Mouse (Mus musculus) cerebellum, adult 9-10 months (tissue): Measurements from ENCODE around the gene Hoxb8.
A peak's percentile ranks its signal among the peaks of the same experiment; 100 is the strongest.

Source experiments
- DNase-seq: peaks from one replicate; pipeline ENCODE4 v3.0.0; 2022

Hoxb8 gene

DNA sequence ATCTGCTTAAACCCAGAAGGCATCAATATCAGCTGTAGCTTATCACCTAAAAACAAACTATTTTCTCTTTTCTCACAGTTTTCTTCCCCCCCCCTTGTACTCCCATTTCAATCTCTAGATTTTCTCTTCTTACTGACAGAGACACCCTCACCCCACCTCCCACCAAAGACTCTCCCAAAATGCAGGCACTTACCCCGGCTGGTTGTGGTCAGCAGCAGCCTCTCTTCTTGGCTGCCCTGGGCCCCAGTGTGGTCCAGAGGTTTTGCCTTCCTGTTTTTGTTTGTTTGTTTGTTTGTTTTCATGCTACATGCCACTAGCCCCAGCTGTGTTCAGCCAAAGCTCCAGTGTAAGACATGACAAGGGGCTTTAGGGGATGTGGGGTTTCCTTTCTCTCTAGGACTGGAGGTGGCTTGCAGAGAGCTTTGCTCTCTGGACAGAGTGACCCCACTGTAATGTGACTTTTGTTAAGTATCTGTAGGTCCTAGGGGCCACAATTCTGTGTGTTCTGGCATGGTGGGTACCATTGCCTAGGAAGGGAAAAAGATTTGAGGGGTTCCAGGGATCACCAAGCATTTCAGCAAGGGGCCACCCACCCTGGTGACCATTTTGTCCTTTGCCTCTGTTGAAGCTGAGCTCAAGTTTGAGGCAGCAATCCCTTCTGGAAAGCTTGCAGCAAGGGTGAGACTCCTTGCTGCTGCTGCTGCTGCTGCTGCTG lies 13.5 kb upstream of the Hoxb8 start:
- no peak for DNase-seq

DNA sequence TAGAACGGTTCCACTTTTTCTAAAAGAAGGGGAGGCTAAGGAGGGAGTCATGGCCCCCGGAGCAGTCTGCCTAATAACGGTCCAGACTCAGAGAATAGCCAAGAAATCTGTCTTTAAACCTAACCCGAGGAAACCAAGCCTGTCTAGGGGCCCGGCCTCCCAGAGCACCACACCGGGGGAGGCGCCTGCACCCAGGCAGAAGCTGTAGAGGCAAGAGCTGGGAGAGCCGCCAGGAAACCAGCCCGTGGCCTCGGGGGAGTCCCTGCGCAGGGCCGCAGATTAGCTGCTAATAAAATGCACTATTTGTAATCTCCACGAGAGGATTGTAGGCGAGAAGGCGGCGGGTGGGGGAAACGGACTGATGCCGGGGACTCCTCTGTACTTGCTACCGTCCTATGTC lies 11.8 kb upstream of the Hoxb8 start:
- no peak for DNase-seq

DNA sequence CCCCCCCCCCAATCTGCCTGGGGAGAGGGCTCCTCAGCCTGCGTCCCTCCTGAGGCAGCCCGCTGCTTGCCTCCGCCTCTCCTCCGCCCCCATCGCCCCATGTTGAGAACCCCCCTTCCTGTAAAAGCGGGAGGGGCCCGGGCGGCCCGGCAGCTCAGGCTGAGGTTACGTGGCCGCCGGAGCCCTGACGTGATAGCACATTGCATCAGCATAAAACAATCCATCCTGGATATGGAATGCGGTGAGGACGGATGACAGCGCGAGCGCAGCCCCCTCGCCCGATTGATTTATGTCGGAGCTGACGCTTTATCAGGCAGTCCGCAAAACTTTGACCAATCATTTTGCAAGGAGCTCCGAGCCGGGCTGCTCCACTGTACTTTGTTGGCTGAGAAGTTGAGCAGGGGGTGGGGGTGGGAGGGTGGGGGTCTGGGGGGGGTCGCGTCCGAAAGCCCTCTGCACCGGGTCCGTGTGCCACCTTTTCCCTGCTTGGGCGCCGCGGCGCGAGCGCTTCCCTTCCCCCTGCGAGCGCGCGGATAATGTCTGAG lies 10.6 kb upstream of the Hoxb8 start, which contains the start of gene Hoxb9:
Gene Hoxb9, plus strand, starts transcription at position 462 of the 545 bp plus-strand sequence.
- no peak for DNase-seq

DNA sequence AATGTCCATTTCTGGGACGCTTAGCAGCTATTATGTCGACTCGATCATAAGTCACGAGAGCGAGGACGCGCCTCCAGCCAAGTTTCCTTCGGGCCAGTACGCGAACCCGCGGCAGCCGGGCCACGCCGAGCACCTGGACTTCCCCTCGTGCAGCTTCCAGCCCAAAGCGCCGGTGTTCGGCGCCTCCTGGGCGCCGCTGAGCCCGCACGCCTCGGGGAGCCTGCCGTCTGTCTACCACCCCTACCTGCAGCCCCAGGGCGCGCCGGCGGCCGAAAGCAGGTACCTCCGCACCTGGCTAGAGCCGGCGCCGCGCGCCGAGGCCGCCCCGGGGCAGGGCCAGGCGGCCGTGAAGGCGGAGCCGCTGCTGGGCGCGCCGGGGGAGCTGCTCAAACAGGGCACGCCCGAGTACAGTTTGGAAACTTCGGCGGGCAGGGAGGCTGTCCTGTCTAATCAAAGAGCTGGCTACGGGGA lies 10.1 kb upstream of the Hoxb8 start:
- no peak for DNase-seq

DNA sequence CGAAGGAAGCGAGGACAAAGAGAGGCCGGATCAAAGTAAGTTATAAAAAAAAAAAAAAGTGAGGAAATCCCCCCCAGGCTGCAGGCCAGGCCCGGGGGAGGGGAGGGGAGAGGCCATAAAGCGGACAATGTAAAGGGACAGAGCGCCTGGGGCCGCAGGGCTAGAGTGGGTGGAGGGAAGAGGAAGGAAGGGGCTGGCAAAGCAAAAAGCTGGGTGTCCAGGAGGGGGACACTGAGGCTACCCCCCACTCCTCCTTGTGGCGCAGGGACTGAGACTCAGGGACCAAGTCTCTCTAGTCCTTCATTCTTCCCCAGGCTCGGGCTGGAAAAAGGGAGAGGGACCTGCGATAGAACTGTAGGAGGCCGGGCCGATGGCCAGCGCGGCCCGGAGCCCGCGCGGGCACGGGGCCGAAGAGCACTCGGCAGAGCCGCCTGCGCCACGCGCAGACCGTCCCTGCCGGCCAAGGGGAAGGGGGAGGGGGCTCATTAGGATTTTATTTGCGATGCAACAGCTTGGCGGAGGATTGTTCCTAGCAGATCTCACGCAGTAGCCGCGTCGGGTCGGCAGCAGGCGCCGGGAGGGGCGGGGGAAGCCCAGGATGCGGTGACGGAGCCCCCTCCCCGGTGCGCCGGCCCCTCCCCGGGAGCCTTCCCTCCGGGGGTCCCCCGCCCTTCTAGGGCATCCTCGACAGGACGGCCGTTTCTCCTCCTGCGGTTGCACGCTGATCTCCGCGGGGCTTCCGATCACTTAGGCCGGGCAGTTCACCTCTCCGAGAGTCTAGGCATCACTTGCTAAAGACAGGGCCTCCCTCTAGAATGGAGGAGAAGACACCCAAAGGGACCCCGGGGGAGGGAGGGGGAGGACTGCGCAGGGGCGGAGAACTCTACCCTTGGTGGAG lies 9.4 kb upstream of the Hoxb8 start:
- DNase-seq, result no peak

DNA sequence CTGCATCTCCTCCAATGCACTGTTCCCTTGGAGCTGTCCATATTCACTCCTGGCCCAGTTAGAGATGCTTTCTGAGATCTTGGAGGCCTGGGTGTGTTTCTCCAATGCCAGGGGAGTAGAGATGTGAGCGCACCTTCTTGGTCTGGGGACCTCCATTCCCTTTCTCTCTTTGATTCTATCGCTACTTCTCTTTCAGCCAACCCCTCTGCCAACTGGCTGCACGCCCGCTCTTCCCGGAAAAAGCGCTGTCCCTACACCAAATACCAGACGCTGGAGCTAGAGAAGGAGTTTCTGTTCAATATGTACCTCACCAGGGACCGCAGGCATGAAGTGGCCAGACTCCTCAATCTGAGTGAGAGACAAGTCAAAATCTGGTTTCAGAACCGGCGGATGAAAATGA lies 7.3 kb upstream of the Hoxb8 start:
- no peak for DNase-seq

DNA sequence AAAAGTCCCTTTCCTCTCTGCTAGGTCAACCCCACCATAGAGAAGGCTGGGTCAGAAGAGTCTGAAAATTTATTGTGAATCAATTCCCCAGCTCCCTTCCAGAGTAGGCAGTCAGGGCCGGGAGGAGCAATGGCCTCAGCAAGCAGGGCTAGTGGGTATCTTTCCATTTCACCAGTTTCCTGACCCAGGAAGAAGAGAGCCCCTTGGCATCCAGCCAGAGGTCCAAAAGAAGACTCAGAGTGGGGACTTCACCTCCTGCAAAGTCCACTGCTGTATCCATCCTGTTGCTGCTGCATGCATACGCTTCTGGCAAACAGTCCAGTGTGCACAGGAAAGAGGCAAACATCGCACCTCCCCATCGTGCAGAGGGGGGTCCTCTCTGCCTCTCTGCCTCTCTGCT lies 5.8 kb upstream of the Hoxb8 start:
- no peak for DNase-seq

DNA sequence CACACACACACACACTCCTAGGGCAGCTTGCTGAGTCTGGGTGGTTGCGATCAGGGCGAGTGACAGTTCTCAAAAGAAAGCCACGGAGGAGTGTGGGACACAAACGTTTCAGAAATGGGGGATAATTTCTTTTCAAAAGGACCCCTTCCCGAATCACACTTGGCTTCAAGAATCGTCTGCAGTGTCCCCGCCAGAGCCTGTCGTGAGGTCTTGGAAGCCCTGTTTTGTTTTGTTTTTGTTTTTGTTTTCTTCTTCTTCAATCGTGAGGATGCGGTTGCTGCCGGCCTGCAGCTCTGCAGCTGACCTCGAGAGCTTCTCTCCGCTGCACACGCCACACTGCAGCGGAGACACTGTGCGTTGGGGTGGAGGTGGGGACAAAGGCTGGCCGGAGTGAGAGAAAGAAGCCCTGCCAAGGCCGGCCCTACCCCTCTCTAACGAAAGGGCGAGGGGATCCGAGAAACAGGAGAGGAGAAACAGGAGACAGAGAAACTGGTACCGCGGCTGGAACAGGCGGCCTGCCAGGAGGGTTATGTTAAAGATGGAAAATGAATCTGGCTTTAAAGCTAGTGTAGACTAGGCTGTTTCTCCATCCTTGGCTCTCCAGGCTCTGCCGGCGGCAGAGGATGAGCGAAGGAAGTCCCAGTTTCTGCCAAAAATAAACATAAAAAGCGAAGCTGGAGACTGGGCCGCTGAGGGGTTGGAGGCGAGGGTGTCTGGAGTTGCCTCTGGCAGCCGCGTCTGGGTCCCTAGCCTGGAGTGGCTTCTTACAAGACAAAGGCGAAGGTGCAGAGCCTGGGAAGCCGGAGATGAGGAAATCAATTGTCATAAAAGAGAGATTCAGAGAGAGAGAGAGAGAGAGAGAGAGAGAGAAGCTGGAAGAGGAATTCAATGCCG lies 4.3 kb upstream of the Hoxb8 start:
- no peak for DNase-seq

DNA sequence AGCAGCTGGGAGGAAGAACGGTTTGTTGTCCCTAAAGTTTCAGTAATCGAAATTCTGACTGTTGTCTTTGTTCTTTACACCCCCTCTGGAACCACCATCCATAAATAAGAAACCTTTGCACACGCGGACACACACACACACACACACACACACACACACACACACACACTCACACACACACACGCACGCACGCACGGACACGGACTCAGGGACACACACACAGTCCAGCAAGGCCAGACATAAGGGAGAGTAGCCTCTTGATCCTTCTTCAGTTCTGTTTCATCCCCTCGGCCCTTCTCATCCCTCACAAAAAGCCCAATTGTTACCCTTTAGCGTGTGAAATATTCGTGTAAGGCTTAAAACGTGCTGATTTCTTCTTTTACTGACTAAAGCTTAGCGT lies 3.4 kb upstream of the Hoxb8 start:
- DNase-seq, result no peak

DNA sequence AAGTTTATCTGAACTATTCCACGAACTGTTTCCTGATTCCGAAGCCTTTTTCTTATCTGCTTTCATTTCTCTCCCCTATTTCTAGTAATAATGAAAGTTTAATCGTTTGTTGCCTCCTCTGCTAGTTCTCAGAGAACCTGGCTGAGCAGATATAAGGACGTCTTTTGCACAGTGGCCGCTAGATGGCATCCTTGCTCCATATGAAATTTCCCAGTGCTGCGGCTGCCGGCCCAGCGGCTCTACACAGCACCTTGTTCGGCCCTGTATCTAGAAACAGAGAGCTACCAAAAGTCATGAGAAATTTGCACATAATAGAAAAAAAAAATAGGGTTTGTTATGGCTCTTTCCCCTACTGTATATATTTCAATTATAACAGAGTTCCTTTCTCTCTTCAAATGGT lies 2.9 kb upstream of the Hoxb8 start:
- peak; percentile 77 for DNase-seq

DNA sequence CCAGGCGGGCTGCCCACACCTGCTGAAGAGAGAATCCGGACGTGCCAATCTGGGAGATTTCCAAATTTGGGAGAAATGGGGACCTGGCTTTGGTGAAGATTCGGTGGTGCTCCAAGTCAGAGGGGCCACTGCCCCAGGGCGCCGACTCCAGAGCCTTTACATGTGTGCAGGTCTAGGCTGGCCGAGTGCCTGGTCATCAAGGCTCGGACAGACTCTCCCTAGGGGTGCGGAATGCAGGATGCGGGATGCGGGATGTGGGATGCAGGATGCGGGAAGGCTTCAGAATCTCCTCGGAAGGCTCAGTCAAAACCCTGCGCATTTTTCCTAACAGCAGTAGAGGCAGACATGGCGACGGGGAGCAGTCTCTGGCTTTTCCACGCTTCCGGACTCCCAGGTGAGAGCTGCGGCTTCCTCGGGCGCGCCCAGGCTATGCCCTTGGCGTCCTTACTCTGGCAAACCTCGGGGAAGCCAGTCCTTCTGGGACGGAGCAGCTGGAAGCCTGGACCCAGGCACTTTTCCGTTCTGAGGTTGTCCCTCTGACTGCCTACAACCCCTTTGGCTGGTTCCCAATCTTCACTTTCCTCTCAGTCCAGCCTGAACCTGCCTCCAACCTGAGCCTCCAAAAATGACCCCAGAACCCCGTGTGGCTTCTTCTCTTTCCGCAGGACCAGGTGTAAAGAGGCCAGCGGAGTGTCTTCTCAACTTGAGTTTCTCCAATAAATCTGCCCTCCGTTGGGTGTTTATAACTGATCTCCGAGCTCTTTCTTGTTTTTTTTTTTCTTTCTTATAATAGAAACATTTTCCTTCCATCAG lies 2.1 kb upstream of the Hoxb8 start:
- DNase-seq, result no peak

DNA sequence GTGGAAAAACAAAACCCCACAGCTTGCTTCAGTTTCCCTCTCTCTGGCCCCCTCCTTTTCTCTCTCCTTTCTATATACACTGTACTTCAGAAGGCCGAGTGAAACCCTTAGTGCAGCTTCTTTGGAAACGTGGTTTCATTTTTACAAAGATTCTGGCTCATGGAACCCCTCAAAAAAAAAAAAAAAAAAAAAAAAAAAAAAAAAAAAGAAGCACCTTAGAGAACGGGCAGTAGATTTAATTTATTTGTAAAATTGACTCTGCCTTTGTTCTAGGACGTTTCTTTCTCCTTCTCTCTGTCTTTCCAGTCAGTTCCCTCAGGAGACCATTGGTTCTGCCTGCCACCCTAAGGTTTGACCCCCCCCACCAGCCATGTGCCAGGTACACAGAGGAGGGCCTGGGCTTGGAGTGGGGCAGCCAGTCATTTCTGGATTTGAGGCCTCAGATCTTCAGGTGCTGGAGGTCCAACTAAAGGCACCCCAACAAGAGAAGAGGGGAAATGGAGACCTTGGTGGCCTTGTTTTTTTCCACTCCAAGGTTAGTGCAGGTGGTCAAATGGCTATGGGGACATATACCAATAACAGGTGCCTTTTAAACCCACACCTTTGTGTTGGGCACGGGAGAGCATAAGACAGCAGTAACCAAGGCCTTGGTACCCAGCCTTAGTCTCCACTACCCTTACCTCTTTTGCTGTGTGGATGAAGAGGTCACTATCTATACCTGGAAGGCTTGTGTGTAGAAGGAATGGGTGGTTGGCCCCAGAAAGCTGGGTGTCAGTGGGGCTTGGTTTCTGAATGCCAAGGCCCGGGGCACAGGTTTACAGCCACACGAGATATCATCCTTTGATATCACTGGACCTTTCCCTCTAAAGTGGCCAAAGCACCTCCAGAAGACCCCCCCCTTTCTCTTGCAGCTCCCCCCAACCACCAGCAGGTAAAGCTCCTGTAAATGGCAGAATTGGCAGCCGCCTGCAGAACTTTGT lies 1.0 kb upstream of the Hoxb8 start:
- no peak for DNase-seq

DNA sequence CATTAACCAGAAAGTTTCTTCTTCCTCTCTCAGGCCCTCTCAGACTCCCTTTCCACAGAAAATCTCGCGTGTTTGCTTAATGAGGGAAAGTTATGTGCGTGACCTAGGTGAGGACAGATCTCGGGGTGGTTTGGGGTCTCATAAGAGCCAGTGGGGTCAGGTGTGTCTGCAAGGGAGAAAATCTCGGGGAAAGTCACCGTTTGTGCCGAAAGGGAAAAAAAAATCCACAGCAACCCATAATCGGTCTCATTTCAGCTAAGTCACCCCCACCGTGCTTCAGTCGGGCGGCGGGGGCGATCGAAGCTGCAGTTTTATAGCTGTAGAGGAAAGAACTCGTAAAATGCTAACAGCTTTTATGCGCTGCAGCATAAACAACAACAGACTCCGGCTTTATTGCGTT lies 309 bp upstream of the Hoxb8 start:
- no peak for DNase-seq

DNA sequence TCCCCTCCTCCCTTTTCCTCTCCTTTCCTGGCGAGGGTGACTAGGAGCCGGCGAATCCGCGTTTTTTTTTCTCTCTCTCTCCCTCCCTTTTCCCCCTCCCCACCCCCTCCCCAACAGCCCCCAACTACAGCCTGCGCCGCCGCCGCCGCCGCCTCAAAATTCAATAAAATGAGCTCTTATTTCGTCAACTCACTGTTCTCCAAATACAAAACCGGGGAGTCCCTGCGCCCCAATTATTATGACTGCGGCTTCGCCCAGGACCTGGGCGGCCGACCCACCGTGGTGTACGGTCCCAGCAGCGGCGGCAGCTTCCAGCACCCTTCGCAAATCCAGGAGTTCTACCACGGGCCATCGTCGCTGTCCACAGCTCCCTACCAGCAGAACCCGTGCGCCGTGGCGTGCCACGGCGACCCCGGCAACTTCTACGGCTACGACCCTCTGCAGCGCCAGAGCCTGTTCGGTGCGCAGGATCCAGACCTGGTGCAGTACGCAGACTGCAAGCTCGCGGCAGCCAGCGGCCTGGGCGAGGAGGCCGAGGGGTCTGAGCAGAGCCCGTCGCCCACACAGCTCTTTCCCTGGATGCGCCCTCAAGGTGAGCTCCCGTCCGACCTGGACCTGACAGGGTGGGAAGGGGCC lies 1.2 kb downstream of the Hoxb8 start:
- DNase-seq, result no peak

DNA sequence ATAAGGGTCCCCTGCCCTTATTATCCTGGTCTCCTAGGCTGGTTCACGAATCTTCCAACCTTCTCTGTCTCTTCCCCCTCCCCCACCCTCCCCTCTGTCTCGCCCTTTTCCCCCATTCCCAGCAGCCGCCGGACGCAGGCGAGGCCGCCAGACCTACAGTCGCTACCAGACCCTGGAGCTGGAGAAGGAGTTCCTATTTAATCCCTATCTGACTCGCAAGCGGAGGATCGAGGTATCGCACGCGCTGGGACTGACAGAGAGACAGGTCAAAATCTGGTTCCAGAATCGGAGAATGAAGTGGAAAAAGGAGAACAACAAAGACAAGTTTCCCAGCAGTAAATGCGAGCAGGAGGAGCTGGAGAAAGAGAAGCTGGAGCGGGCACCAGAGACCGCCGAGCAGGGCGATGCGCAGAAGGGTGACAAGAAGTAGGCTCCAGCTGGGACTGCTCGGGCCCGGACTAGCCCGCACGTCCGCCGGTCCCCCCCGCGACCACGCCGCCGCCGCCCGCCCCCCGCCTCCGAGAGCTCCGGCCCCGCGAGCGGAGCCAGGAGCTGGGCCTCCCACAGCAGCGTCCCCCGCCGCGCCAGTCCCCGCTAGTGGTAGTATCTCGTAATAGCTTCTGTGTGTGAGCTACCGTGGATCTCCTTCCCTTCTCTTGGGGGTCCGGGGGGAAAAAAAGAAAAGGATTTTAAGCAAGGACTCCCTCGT lies 2.5 kb downstream of the Hoxb8 start:
- DNase-seq, result no peak

DNA sequence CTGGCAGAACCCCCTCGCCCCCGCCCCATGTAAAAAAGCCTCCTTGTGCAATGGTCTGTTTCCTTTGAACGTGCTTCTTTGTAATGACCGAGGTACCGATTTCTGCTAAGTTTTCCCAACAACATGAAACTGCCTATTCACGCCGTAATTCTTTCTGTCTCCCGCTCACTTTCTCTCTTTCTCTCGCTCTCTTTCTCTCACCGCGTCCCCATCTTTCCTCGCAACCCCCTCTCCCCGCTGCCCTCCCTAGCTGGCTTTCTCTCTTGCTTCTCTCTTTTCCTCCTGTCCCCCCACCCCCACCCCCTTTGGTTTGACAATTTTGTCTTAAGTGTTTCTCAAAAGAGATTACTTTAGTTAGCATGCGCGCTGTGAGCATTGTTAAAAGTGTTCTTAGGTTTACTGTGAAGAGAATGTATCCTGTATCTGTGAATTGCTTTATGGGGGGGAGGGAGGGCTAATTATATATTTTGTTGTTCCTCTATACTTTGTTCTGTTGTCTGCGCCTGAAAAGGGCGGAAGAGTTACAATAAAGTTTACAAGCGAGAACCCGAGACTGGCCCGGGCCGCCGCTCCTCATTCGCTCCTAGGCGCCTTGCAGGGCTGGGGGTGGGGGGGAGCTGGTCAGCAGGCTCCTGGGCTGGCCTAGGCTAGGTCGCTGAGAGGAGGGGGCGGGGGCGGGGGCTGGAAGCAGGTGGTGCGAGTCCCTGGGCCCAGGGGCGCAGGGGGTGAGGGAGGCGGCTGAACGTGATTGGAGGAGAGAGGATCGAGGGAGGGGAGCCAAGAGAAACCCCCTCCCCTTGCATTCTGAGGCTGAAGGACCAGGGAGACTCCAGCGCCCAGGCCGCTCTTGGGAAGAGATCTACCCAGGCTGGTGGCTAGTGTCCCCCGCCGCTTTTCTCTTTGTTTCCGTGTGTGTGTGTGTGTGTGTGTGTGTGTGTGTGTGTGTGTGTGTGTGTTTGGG lies 3.3 kb downstream of the Hoxb8 start:
- no peak for DNase-seq

DNA sequence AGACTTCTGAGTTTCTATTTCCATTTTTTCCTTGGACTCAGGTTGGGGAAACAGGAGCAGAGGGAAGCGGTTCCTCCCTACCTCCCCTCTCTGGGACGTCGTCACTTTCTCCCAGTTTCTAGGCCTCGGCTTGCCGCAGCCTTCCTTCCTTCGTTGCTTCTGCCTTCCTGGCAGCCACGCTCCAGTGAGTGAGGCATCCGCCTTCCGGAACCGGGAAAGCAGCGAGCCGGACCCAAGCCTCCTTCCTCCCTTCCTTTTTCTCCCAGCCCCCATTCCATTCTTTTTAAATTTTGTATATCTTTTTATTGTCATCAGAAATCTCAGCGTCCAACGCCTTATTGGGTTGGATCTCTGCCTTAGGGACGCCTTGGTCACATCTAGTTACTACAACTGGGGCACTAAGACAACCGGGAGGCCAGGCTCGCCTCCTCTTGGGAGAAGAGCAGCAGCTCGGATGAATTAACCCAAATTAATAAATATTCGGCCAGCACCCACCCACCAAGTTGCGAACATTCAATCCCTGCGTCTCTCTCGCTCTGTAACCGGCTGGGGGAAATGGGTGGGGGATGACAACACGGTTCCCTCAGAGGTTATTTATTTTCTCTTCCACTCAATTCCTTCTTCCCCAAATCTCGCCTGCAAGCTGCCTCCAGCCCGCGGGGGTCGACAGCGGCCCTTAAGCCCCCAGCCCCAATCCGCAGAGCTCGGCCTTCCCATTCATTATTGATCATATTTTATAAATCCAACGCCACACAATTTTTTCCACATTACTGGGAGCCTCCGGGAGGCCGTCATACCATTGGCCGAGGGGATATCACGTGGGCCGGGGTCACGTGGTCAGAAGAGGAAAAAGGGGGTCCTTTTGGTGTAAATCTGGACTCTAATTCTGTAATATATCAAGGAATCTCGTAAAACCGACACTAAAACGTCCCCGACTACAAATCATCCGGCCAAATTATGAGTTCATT lies 4.3 kb downstream of the Hoxb8 start, which contains the start of gene Hoxb7:
Gene Hoxb7, plus strand, starts transcription at position 853 of the 968 bp plus-strand sequence.
- no peak for DNase-seq
